ENCODE assay signal across 8 mouse cellular contexts in genomic region chr5:140890050-140890449, GRCm38 (mm10). TPM values are rescaled to one million over a fixed set of nuclear protein-coding genes. Genes with fewer than 3 reads are reported as not detected.
DNase-seq lines count a peak whose midpoint lies in the region; ATAC-seq lines count a peak whose summit lies in the region.

No protein-coding gene starts in this region.

- ATAC-seq in frontal cortex, adult (ENCODE audit: low TSS enrichment) = peak; percentile 68
- ATAC-seq in limb, embryonic 11.5 days (ENCODE audit: insufficient number of reproducible peaks, low FRiP score, low TSS enrichment, low read depth) = peak; percentile 65; the same call in 1 of the 2 replicates
- no peak for ATAC-seq in forebrain, embryonic 12.5 days (ENCODE audit: low FRiP score)

- no peak for DNase-seq in frontal cortex, adult 2 months (ENCODE audit: extremely low spot score in 1 of 2, low spot score in 1 of 2)
- DNase-seq in right cerebral cortex, adult 18-20 months = peak; percentile 9
- DNase-seq in right cerebral cortex, postnatal 4 days = no peak
- peak; percentile 52 for DNase-seq in limb, embryonic 11.5 days (ENCODE audit: low spot score)
- peak; percentile 58 for DNase-seq in testis, postnatal 14 days (ENCODE audit: low spot score)
- no peak for DNase-seq in spleen, postnatal 14 days (ENCODE audit: low spot score in 2 of 2)

- H3K4me1 ChIP-seq in limb, embryonic 11.5 days (ENCODE audit: control insufficient read depth, insufficient read depth, low read length) = 0 out of 2 replicates have a peak, but pooled peaks cover 2% of the 10 kb centered on the region
- no peaks in the 10 kb centered on the region for H3K4me1 ChIP-seq in forebrain, embryonic 12.5 days

- 60% methylated on average over 14 of the region's 14 CpGs for WGBS in limb, embryonic 11.5 days
- 80% methylated on average over 14 of the region's 14 CpGs for WGBS in forebrain, embryonic 12.5 days

- no peaks in the 10 kb centered on the region for H3K36me3 ChIP-seq in limb, embryonic 11.5 days (ENCODE audit: control insufficient read depth, insufficient read depth, low read length)
- H3K36me3 ChIP-seq in forebrain, embryonic 12.5 days (replicated peaks) = no peaks in the 10 kb centered on the region

- no peak overlapping the region for H3K27ac ChIP-seq in limb, embryonic 11.5 days (replicated peaks; ENCODE audit: low read depth, low read length)
- H3K27ac ChIP-seq in forebrain, embryonic 12.5 days = no peak overlapping the region

- H3K4me2 ChIP-seq in limb, embryonic 11.5 days (ENCODE audit: low read depth, severe bottlenecking) = no peak overlapping the region
- no peak overlapping the region for H3K4me2 ChIP-seq in forebrain, embryonic 12.5 days

- H3K27me3 ChIP-seq in limb, embryonic 11.5 days (ENCODE audit: control insufficient read depth, insufficient read depth, low read length) = no peaks in the 10 kb centered on the region
- no peaks in the 10 kb centered on the region; the same call in 1 of the 2 replicates for H3K27me3 ChIP-seq in forebrain, embryonic 12.5 days

- peak overlapping the region; percentile 7; the same call in 1 of the 2 replicates for H3K9ac ChIP-seq in limb, embryonic 11.5 days (ENCODE audit: low read length)
- H3K9ac ChIP-seq in forebrain, embryonic 12.5 days = no peak overlapping the region

- H3K9me3 ChIP-seq in limb, embryonic 11.5 days (ENCODE audit: control insufficient read depth, low read length) = no peaks in the 10 kb centered on the region
- no peaks in the 10 kb centered on the region for H3K9me3 ChIP-seq in forebrain, embryonic 12.5 days

- no peak overlapping the region for H3K4me3 ChIP-seq in limb, embryonic 11.5 days (ENCODE audit: low read depth, low read length)
- H3K4me3 ChIP-seq in forebrain, embryonic 12.5 days (replicated peaks) = no peak overlapping the region

RNA-seq across cellular contexts. Expression of gene Gna12, which starts 59.8 kb away (rescaled TPM):
- 78.0 TPM in 2 replicates for polyA plus RNA-seq in frontal cortex, adult 2 months (2012; rRNA removed)
- 34.5 and 48.7 TPM in 2 replicates for polyA plus RNA-seq in limb, embryonic 11.5 days (2014; fragmentation: Nextera tagmentation; extraction: Ambion mirVana)
- polyA plus RNA-seq in forebrain, embryonic 12.5 days (2016; fragmentation: Nextera tagmentation; extraction: Ambion mirVana) = 11.8 and 23.9 TPM in 2 replicates

Comparison
In these comparisons a context has a peak if more than half of its experiments do, and no peak if none do; other contexts are left out.
1. DNase-seq: peak in right cerebral cortex, adult 18-20 months (single experiment), limb, embryonic 11.5 days (single experiment) and testis, postnatal 14 days (single experiment); none in frontal cortex, adult 2 months (0 of 2), right cerebral cortex, postnatal 4 days (single experiment) and spleen, postnatal 14 days (0 of 2).